Mouse (Mus musculus): ENCODE data around the gene Gm11034.

DNA sequence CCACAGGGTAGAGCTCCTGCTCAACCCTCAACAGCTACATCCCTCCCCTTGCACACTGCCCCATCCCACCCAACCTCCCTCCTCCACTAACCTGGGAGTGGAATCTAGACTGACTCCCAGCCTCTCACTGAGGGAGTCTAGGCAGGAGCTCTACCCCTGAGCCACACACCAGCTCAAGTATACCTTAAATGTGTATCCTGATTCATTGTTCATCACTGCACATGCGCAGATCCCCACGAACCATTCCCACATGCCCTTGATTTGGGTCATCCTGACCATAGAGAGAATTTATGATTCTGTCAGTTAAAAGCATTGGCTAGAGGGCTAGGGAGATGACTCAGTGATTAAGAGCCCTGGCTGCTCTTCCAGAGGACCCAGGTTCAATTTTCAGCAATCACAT is 49.3 kb upstream of the Gm11034 start:
- TF ChIP-seq POLR2A (IDR thresholded peaks at IDR 0.05; ENCODE audit: borderline replicate concordance, extremely low read depth, low read depth, low read length) (no peak), CTCF (IDR thresholded peaks at IDR 0.05; ENCODE audit: insufficient read depth, low read length) (no peak)
